8 mouse cellular contexts compared by ENCODE assay signal in the genomic region with DNA sequence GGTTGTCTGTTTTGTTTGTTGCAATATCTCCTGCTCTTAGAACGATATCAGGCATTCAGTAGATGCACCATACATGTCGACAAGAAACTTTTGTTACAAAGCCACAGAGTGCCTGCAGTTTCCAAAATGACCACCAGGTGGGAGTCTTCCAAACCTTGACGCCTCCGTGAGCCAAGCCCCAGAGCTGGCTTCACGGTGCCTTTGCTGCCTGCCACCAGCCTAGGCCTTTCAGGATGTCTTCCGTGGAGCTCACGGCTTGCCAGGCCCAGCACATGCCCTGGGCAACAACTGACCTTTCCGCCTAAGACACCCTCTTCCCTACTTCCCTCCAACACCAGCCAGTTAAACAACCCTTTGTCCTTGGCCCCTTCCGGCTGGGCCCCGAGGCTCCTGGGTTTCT. TPM values are rescaled to one million over a fixed set of nuclear protein-coding genes. Genes with fewer than 3 reads are reported as not detected.
A peak's percentile ranks its signal among the peaks of the same experiment; 100 is the strongest.
DNase-seq lines count a peak whose midpoint lies in the region; ATAC-seq lines count a peak whose summit lies in the region.

No protein-coding gene starts in this region.

- no peaks in the 10 kb centered on the region for H3K27me3 ChIP-seq in intestine, embryonic 14.5 days (replicated peaks; ENCODE audit: control insufficient read depth, insufficient read depth, low read length)

- H3K9ac ChIP-seq in intestine, embryonic 14.5 days (ENCODE audit: low read length), result no peak overlapping the region

- H3K4me2 ChIP-seq in intestine, embryonic 14.5 days (ENCODE audit: low read length), result no peak overlapping the region

- intact Hi-C loops in left cerebral cortex, postnatal 10 days (cut with DNase I), result no loop called here

- H3K36me3 ChIP-seq in intestine, embryonic 14.5 days (ENCODE audit: control insufficient read depth, insufficient read depth, low read length), result no peaks in the 10 kb centered on the region

- no peak overlapping the region for H3K27ac ChIP-seq in intestine, embryonic 14.5 days (ENCODE audit: low read depth)

- peak; percentile 79 to 85 for DNase-seq in adrenal gland, adult 18-20 months (ENCODE audit: low spot score in 2 of 2)
- peak; percentile 82 for DNase-seq in embryo, embryonic 10 days (ENCODE audit: low spot score)
- DNase-seq in gastrocnemius, postnatal 25 days, result peak; percentile 65
- peak; percentile 96 for DNase-seq in intestine, embryonic 14.5 days (ENCODE audit: low spot score)
- DNase-seq in left cerebral cortex, postnatal 10 days (ENCODE audit: extremely low spot score in 1 of 2, low spot score in 2 of 2), result peak; percentile 86 to 87
- peak; percentile 86 to 91 for DNase-seq in right cerebral cortex, postnatal 10 days (ENCODE audit: low spot score in 2 of 2)
- DNase-seq in urinary bladder, postnatal 36 days (ENCODE audit: low spot score in 2 of 2), result peak; percentile 79 to 84

- no peaks in the 10 kb centered on the region for H3K4me1 ChIP-seq in intestine, embryonic 14.5 days (replicated peaks; ENCODE audit: control insufficient read depth, insufficient read depth, low read length)

- H3K4me3 ChIP-seq in intestine, embryonic 14.5 days (ENCODE audit: low read depth, low read length), result no peak overlapping the region

- no peak for ATAC-seq in intestine, embryonic 14.5 days (replicated peaks; ENCODE audit: low FRiP score, low TSS enrichment, low read depth)
- ATAC-seq in megakaryocyte progenitor cell, adult 5-6 weeks (replicated peaks; ENCODE audit: poor library complexity), result peak; percentile 71

- 22% methylated on average over 10 of the region's 10 CpGs for WGBS in intestine, embryonic 14.5 days

- 0 out of 2 replicates have a peak, but pooled peaks cover 3% of the 10 kb centered on the region for H3K9me3 ChIP-seq in intestine, embryonic 14.5 days (ENCODE audit: control insufficient read depth, low read length)

RNA-seq across cellular contexts. Expression of gene Kcnn4, which starts 5.2 kb away (rescaled TPM):
- 1 to 10 TPM in 1 of 2 experiments, under 1 TPM in 1; 0.60 to 1.5 TPM for total RNA-seq in adrenal gland, adult 18-20 months (2021)
- total RNA-seq in gastrocnemius, postnatal 25 days (2021), result under 1 TPM; 0.13 to 0.70 TPM
- polyA plus RNA-seq in intestine, embryonic 14.5 days (2014; fragmentation: Nextera tagmentation; extraction: Ambion mirVana), result 0.43 and 0.70 TPM in 2 replicates
- under 1 TPM; 0.17 to 0.41 TPM for total RNA-seq in left cerebral cortex, postnatal 10 days (2021)
- total RNA-seq in megakaryocyte progenitor cell, adult 5-6 weeks (2015), result 20.5 and 28.0 TPM in 2 replicates
- 48.6 and 57.7 TPM in 2 replicates for total RNA-seq in megakaryocyte progenitor cell, adult 5-6 weeks (2017)

RNA-seq across cellular contexts. Expression of gene Lypd5, which starts 15.8 kb away (rescaled TPM):
- not detected for total RNA-seq in adrenal gland, adult 18-20 months (2021)
- total RNA-seq in gastrocnemius, postnatal 25 days (2021), result not detected
- not detected in 2 replicates for polyA plus RNA-seq in intestine, embryonic 14.5 days (2014; fragmentation: Nextera tagmentation; extraction: Ambion mirVana)
- under 1 TPM in 1 of 2 experiments, not detected in 1; 0.15 TPM for total RNA-seq in left cerebral cortex, postnatal 10 days (2021)
- not detected in 2 replicates for total RNA-seq in megakaryocyte progenitor cell, adult 5-6 weeks (2015)
- not detected in 2 replicates for total RNA-seq in megakaryocyte progenitor cell, adult 5-6 weeks (2017)

RNA-seq across cellular contexts. Expression of gene Tescl, which starts 31.1 kb away (rescaled TPM):
- total RNA-seq in adrenal gland, adult 18-20 months (2021), result 1 to 10 TPM in 1 of 2 experiments, under 1 TPM in 1; 0.73 to 1.3 TPM
- total RNA-seq in gastrocnemius, postnatal 25 days (2021), result not detected
- polyA plus RNA-seq in intestine, embryonic 14.5 days (2014; fragmentation: Nextera tagmentation; extraction: Ambion mirVana), result not detected in 2 replicates
- total RNA-seq in left cerebral cortex, postnatal 10 days (2021), result not detected
- not detected in 2 replicates for total RNA-seq in megakaryocyte progenitor cell, adult 5-6 weeks (2015)
- not detected in 2 replicates for total RNA-seq in megakaryocyte progenitor cell, adult 5-6 weeks (2017)

RNA-seq across cellular contexts. Expression of gene Smg9, which starts 34.6 kb away (rescaled TPM):
- total RNA-seq in adrenal gland, adult 18-20 months (2021), result 10 to 100 TPM; 17.7 to 20.1 TPM
- total RNA-seq in gastrocnemius, postnatal 25 days (2021), result 10 to 100 TPM in 1 of 2 experiments, 1 to 10 TPM in 1; 8.2 to 11.0 TPM
- 24.0 and 24.5 TPM in 2 replicates for polyA plus RNA-seq in intestine, embryonic 14.5 days (2014; fragmentation: Nextera tagmentation; extraction: Ambion mirVana)
- total RNA-seq in left cerebral cortex, postnatal 10 days (2021), result 10 to 100 TPM; 34.1 to 39.1 TPM
- 10.8 and 18.1 TPM in 2 replicates for total RNA-seq in megakaryocyte progenitor cell, adult 5-6 weeks (2015)
- total RNA-seq in megakaryocyte progenitor cell, adult 5-6 weeks (2017), result 16.0 and 20.8 TPM in 2 replicates

RNA-seq across cellular contexts. Expression of gene Zfp94, which starts 48.4 kb away (rescaled TPM):
- 1 to 10 TPM; 4.2 to 4.4 TPM for total RNA-seq in adrenal gland, adult 18-20 months (2021)
- total RNA-seq in gastrocnemius, postnatal 25 days (2021), result 1 to 10 TPM; 1.3 to 1.8 TPM
- polyA plus RNA-seq in intestine, embryonic 14.5 days (2014; fragmentation: Nextera tagmentation; extraction: Ambion mirVana), result 9.1 and 12.0 TPM in 2 replicates
- total RNA-seq in left cerebral cortex, postnatal 10 days (2021), result 10 to 100 TPM; 14.8 to 16.0 TPM
- 2.5 and 3.6 TPM in 2 replicates for total RNA-seq in megakaryocyte progenitor cell, adult 5-6 weeks (2015)
- total RNA-seq in megakaryocyte progenitor cell, adult 5-6 weeks (2017), result 2.7 and 5.0 TPM in 2 replicates

Comparison
In these comparisons a context has a peak if more than half of its experiments do, and no peak if none do; other contexts are left out.
1. RNA of gene Kcnn4, which starts 5.2 kb away (total RNA-seq): 20.5 to 57.7 TPM in megakaryocyte progenitor cell, adult 5-6 weeks; 0.60 to 1.5 TPM in adrenal gland, adult 18-20 months, 0.13 to 0.70 TPM in gastrocnemius, postnatal 25 days and 0.17 to 0.41 TPM in left cerebral cortex, postnatal 10 days; every median in the first group is over 4 times any median in the second.
2. Peak in every context shown above with its lines, with median percentiles within 50 percentile points of each other: DNase-seq.